Mouse (Mus musculus): Measurements from ENCODE around the gene Sh3pxd2b.
"Not testable (repeated sequence)": the region's sequence is repeated elsewhere in the genome, so short reads cannot be mapped to it uniquely, and the experiment has no call there.

The Sh3pxd2b gene

DNA sequence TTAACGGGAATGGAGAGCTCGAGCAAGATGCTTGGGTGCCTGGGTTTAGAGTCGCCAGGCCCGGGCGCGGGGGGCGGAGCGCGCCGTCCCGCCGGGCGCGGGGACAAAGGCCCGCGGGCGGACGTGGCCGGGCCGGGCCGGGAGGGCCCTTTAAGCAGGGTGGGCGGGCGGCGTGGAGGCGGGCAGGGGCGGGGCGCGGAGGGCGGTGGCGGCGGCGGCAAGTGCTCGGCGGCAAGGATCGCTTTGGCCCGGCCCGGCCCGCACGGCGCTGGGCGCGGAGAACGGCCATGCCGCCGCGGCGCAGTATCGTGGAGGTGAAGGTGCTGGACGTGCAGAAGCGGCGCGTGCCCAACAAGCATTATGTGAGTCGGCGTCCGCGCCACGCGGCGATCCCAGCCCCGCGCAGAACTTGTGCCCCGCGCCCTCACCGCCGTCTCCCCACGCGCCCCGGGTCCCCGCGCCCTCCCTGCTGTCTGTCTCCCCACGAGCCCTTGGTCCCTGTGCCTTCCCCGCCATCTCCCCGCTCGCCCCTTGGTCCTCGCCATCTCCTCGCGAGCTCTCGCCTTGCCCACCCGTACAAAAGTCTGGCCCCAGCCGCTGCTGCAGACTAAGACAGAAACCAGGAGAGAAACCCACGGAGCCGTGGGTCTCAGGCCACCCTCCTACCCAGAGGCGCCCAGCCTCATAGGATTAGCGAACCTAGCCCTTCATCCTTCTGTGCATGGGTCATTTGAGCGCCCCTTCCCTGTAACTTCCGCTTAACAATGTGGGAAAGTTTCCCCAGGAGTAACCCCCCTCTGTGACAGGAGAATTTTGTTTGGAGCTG is at the start of gene Sh3pxd2b:
Gene Sh3pxd2b, plus strand, starts transcription at position 214 of the 826 bp plus-strand sequence.
- no peak for DNase-seq (ENCODE audit: low read depth)

DNA sequence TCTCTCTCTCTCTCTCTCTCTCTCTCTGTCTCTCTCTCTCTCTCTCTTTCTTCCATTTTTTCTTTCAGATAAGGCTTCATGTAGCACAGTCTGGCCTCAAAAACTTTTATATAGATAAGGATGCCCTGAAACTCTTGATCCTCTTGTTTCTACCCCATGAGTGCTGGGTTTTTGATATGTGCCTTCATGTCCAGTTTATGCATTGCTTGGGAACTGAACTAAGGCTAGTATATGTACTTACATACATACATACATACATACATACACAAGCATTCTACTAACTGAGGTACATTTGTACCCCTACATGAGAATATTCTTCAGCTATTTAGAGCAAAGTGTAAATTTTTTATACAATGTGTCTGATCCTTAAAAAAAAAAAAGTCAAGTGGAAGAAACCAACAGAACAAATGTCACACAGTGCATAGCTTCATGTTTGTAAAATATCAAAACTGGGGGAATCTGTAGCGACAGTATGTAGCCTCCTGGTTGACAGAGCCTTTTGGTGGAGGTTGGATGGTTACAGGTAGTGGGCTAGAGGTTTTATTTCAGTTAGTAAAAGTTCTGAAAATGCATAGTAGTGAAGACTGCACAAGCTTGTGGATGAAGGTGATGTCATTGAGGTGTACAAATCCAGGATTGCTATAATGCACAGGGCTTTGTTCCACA is 49.6 kb upstream of the Sh3pxd2b start:
- DNase-seq (ENCODE audit: low read depth) = no peak

DNA sequence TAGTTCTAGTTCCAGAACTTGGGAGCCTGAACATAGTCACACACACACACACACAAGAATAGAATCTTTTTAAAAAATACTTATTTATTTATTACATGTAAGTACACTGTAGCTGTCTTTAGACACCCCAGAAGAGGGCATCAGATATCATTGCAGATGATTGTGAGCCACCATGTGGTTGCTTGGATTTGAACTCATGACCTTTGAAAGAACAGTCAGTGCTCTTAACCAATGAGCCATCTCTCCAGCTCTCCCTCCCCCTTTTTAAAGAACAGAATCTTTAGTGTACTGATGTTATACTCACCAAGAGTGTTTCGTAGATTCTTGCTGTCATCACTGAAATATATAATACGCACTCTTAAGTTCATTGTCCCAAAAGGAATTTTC is 49.1 kb upstream of the Sh3pxd2b start:
- DNase-seq (ENCODE audit: low read depth) = no peak

DNA sequence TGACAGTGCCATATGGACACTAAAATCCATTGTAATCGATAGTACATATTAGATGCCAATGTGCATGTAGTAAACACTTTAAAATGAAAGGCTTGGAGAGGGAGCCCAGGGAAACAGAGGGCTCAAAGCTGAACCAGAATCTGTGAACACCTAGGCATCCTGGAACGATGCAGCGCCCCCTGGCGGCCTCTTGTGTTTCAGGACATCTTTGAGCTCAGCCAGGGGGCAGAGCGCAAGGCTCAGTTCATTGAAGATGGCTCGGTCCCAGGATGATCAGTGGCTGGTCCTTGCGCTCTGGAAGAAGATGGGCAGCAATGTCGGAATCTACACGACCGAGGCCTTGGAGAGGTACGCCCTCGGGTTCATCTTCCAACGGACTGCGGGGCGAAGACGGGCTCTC is 47.8 kb upstream of the Sh3pxd2b start, which contains the start of gene Hbq1a:
Gene Hbq1a, plus strand, starts transcription at position 205 of the 400 bp plus-strand sequence.
- not testable (repeated sequence) for DNase-seq (ENCODE audit: low read depth)

DNA sequence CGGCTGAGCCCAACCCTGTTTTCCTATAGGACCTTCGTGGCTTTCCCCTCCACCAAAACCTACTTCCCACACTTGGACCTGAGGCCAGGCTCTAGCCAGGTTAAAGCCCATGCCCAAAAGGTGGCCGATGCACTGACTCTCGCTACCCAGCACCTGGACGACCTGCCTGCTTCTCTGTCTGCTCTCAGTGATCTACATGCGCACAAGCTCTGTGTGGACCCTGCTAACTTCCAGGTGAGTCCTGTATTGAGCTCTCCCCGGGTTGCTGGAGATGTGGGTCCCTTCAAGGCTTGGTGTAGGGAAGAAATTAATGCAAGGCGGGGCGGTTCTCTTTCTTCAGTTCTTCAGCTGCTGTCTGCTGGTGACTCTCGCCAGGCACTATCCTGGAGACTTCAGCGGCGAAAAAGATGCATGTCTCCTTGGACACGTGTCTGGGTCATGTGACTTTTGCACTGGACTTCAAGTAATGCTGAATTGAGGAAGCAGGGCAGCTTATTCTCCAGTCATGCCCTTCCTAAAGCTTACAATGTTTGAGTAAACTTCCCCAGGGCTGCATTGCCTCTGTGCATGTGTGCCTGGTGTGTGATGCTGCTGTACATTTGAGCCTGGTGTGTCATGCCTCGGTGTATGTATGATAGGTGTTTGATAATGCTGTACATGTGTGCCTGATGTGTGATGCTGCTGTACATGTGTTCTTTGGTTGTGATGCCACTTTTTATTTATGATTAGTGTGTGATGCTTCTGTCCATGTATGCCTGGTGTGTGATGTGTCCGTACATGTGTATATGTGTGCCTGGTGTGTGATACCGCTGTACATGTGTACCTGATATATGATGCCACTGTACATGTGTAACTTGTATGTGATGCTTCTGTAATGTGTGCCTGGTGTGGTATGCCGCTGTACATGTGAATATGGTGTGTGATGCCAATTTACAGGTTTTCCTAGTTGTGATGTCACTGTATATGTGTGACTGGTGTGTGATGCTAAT is 47.0 kb upstream of the Sh3pxd2b start:
- no peak for DNase-seq (ENCODE audit: low read depth)

DNA sequence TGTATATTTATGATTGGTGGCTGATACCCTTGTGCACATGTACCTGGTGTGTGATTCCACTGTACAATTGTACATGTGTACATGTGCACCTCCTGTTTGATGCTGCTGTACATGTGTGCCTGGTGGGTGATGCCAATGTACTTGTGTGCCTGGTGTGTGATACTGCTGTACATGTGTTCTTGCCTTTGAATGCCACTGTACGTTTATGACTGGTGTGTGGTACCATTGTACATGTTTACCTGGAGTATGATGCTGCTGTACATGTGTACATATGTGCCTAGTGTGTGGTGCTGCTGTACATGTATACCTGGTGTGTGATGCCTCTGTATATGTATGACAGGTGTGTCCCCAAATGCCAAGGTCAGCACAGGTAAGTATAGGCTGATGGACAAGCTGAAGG is 46.1 kb upstream of the Sh3pxd2b start:
- DNase-seq (ENCODE audit: low read depth) = no peak

DNA sequence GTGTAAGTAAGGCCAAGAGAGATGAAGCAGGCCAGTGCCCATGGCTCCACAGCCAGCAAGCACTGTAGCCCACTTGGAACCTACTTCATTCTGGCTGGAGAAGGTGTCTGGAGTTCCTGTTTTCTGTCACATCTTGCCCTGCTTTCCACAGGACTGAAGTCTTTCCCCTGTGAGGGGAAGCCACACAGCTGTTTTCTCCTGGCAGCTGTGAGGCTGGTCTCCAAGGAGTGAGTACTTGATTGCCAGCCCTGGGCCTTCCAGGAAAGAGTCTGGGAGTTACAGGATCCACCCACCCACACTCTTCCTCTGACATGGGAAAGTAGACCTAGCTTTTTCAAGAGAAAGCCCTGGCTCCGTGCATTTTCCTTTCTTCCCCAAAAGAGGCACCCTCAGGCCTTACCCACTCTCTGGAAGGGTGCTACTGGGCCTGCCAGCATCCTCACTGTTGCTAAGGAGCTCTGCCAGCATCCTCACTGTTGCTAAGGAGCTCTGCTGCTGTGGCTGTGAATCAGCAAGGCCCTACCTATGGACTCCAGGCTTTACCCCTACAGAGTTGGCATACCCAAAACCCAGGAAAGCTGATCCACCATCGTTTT is 44.7 kb upstream of the Sh3pxd2b start:
- DNase-seq (ENCODE audit: low read depth) = no peak

DNA sequence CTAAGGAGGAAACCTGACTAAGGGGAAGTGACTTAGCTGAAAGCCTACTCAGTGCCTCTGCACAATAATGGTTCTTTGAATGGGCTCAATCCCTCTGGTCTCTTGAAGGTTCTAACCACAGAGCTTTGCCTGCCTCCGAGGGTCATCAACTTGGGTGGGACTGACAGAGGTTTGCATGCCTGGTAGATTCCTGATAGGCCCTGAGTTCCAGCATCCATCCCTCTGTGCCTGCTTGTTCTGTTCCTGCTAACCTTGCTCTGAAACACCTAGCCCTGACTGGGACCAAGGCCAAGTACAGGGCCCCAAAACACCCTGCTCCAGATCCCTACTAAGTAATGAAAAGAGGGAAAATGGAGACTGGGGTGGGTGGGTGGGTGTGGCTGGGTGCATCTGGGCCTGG is 44.2 kb upstream of the Sh3pxd2b start:
- DNase-seq (ENCODE audit: low read depth) = no peak

DNA sequence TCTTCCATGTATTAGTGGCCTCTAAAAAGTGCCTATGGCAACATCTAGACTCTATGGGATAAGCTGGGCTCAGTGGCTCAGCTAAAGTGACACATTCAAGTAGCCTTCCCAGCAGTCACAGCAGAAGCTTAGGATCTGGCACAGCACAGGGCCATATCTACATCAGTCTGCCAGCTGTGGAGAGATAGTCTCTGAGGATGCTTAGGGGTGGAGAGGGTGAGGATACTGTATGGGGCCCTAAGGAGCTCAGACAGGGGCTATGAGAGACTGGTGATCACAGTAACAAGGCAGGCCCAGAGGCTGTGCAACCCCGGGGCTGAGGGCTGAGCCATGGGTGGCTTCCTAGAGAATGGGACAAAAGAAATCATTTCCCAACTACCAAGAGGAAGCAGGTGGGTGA is 40.6 kb upstream of the Sh3pxd2b start:
- DNase-seq (ENCODE audit: low read depth) = no peak

DNA sequence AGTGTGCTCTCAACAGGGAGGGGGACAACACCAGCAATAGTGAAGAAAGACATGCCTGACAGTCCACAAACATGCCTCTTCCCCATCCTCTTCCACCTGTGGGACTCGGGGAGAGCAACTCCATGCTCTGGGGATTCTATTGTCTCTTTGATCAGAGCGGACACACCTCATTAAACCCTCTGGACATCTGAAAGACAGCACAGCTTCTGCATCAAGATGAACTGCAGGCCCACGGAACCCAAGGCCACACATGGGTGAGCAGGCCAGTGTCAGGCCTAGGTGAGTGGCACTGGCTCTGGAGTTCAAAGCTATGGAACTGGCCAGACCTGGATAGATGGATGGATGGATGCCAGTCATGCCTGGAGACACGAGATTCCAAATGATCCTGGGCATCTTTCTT is 38.2 kb upstream of the Sh3pxd2b start:
- DNase-seq (ENCODE audit: low read depth) = no peak

DNA sequence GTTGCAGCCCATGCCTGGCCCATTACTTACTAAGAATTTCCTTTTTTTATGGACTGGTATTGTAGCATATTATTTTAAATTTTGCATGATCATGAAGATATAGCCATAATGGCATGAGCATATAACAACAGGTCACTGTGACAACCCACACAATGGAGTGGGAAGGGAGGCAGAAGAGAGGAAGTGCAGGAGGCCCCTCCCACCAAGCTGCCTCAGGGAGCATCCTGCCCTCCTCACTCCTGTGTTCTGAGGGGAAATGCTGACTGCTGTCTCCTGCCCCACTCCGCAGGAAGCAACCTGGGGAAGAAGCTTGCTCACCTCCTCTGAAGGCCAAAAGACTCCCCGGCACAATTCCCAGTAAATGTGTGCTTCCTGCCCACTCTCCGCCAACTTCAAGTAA is 37.7 kb upstream of the Sh3pxd2b start:
- DNase-seq (ENCODE audit: low read depth) = no peak

DNA sequence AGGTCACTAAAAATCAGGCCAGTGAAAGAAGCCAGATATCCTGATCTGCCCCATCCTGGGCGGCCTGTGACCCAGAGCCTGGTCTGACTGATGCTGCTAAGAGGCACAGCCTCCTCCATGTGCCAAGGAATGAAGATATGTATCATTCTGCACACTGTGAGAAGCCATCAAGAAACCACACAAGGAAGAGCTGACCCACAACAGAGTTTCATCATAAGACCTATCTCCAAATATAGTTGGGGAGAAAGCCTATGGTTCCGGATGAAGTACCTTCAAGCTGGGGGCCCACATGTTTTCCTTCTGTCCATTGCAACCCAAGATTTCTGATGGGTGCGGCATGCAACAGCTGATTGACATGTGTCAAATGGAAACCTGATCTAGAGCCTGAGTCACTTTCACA is 31.6 kb upstream of the Sh3pxd2b start:
- no peak for DNase-seq (ENCODE audit: low read depth)

DNA sequence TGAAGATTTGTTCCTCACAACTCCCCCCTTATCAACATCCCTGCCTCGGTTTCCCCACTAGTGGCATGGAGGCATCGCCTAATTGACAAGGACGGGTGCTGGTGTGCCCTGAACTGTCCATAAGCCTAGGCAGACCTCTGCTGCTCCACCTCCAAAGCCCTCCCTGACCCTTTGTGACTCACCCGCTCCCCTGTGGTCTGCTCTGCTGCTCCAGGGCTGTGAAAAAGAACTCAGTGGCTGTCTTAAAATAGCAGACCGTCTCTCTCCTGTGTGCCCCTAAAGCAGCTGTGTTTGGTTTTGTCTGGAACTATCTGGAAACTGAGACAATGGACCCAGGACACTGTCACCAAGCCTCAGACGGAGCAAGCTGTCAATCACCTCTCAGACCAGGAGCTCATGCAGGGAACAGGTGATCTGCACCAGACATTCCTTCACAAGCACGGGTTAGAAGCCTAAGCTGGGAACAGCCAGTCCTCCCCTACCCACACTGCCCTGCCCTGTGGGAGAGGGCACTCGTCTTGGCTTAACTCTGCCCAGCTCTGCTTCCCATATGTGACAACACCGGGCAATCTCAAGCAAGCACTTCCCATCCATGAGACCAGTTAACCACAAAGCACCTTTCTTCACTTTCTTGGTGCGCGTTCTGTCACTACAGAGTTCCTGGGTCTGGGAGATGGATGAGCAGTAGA is 27.0 kb upstream of the Sh3pxd2b start:
- no peak for DNase-seq (ENCODE audit: low read depth)

DNA sequence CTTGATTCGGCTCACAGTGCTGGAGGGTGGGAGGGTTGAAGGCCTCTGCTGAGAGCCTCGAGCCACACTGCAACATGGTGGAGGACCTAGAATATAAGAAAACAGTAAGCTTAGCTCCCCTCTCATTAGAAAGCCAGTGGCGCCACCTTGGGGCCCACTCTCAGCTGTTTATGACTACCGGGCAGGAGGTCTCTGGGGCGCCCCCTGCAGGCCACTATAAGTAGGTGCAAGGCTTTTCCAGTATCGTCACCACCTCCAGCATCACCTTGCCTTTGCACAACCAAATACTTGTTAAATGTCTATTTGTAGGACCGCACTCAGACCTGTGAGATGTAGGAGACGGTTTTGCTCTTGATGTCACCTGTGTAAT is 26.4 kb upstream of the Sh3pxd2b start:
- DNase-seq (ENCODE audit: low read depth) = peak; percentile 72

DNA sequence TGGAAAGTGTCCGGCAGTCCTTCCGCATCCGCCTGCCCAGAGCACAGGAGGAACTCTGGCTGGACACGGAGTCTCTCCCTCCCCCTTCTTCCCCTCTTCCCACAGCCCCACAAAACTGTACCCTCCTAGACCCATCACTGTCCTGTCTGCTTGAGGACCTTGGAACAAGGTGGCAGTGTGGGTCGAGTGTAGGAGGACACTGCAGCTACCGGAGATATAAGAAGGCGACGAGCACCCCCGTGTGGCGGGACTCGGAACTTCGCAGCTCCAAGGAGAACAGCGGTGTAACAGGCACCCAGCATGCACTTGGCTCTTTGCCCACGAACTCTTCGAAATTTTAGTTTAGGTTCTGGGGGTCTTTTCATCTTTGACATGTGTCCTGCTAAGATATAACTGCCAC is 23.0 kb upstream of the Sh3pxd2b start:
- DNase-seq (ENCODE audit: low read depth) = peak; percentile 75

DNA sequence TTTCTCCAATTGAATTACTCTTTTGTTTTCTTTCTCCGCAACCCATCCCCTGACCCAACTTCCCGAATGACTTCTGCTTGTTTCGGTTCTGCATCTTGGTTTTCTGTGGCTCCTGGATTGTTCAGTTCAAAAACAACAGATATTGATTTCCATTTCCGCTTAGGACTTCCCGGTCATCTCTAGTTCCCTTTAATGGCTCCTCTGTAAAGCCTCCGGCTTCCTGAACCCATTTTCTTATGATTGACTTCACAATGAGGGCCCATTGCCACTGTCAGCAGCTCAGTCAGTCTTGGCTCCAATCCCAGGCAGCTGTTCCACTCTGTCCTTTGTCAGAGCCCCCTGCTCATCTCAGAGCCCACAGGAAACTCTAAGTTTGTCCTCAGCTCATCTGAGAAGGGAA is 16.5 kb upstream of the Sh3pxd2b start:
- no peak for DNase-seq (ENCODE audit: low read depth)

DNA sequence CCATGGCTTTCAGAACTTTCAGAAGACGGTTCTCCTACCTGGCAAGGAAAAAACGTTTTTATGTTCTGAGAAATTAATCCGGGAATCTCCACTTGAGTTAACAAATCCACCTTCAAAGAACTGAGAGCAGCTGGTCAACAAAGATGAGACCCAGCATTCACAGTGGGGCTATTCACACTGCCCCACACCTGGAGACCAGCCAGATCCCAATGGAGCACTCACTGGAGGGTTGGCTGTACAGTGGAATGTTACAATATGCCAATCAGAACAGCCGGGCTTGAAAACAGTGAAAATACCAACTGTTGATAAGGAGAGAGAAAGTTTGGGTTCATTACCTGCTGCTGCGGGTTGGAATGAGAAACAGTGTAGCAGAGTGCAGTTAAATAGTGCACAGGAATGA is 15.8 kb upstream of the Sh3pxd2b start:
- DNase-seq (ENCODE audit: low read depth) = no peak

DNA sequence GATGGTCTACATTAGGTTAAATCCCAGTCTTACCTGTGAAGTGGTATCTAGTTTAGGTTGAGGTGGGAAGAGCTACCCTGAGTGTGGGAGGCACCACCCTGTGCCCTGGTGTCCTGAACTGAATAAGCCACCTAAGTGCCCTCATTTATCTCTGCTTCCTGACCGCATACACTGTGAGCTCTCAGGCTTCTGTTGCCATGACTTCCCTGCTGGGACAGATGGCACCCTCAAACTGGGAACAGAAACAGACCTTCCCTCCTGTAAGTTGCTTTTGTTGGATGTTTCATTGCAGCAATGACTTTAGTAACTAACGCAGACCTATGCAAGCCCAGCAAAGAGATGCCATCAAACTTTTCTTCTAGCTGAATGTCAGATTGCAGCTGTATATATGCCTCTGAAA is 14.4 kb upstream of the Sh3pxd2b start:
- no peak for DNase-seq (ENCODE audit: low read depth)

DNA sequence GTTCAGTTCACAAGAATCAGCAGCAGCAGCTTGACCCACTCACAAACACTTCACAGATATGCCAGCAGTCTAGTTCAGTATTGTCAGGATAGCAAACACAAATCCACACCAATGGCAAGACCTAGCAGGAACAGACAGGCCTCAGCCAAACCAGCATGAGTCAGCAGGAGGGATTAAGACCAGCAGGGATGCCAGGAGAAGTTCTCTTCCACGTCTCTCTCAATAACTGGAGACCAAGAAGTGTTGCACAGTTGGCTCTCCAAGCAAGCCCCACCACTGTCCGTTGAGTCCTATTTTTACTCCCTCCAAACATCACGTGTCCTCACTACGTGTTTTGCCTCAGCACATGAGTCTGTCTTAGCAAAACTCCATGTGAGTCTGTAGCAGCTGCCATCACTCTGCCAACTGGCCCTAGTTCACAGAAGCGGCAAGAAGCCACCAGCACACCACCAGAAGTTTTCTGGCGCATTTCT is 11.1 kb upstream of the Sh3pxd2b start:
- no peak for DNase-seq (ENCODE audit: low read depth)

DNA sequence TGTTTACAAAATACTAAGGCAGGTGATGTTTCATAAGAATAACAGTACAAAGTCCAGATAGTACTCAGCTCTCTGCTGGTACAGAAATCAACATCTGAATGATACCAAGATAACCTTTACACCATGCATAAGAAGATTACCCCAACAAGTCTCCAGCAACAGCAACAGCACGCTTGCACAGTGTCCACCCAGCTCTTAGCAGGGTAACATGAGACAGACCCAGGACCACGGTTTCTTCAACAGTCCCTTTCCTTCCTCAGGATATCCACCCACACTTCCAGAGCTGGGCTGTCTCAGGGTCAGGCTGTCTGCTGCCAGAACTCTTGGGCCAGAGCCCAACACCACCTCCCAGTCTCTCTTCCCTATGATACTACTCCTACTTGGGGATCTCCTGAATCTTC is 8.5 kb upstream of the Sh3pxd2b start:
- DNase-seq (ENCODE audit: low read depth) = no peak
